Mouse (Mus musculus) adrenal gland, postnatal 0 days (tissue): ENCODE data around the gene Vmn1r83. TPM values are rescaled to one million over a fixed set of nuclear protein-coding genes. Genes with fewer than 3 reads are reported as not detected.

Experiments
- microRNA-seq: library from miRNA; unstranded; fragments of <30 nt; microRNA quantifications from one replicate; pipeline ENCODE4, GENCODE M21; 2016; ENCODE audit warnings: borderline replicate concordance; ENCODE audit not compliant: insufficient number of aligned reads
- polyA plus RNA-seq: library from polyadenylated mRNA; unstranded; fragments of >200 nt; fragmentation: Nextera tagmentation; extraction: Ambion mirVana; gene quantifications from 2 replicates; pipeline ENCODE4 v1.2.1, GENCODE M21; 2015

The Vmn1r83 gene
- not detected in 2 replicates for polyA plus RNA-seq

GRCm38 (mm10) chr7:12329381-12329780, at the start of gene Vmn1r83:
Gene Vmn1r83, minus strand, starts transcription at chr7:12329481.

GRCm38 (mm10) chr7:12369173-12369572, 39.9 kb upstream of the Vmn1r83 start, which contains the start of gene Vmn1r84:
Gene Vmn1r84, minus strand, starts transcription at chr7:12369273.

GRCm38 (mm10) chr7:12300130-12300529, 29.2 kb downstream of the Vmn1r83 start, which contains the start of gene Vmn1r82:
Gene Vmn1r82, plus strand, starts transcription at chr7:12300430.

Small RNAs within 50 kb of the gene (microRNA-seq; reads per million reads assigned to microRNA genes)
- gene Gm23521 = not detected

Other genes starting within 250 kb of the Vmn1r83 start
- gene Vmn1r78, start 179.2 kb downstream of the Vmn1r83 start, polyA plus RNA-seq = not detected in 2 replicates
- gene Vmn1r79, start 158.2 kb downstream of the Vmn1r83 start, polyA plus RNA-seq = not detected in 2 replicates
- not detected in 2 replicates for gene Vmn1r80, start 140.2 kb downstream of the Vmn1r83 start, polyA plus RNA-seq
- not detected in 2 replicates for gene Vmn1r81, start 61.2 kb downstream of the Vmn1r83 start, polyA plus RNA-seq
- gene Vmn1r82, start 29.1 kb downstream of the Vmn1r83 start, polyA plus RNA-seq = not detected in 2 replicates
- not detected in 2 replicates for gene Vmn1r84, start 39.8 kb upstream of the Vmn1r83 start, polyA plus RNA-seq
- gene Zfp551, start 93.3 kb upstream of the Vmn1r83 start, polyA plus RNA-seq = 4.2 and 5.2 TPM in 2 replicates
- gene Zfp606, start 148.8 kb upstream of the Vmn1r83 start, polyA plus RNA-seq = 14.4 and 14.5 TPM in 2 replicates
- gene 2900092C05Rik, start 183.0 kb upstream of the Vmn1r83 start, polyA plus RNA-seq = not detected in 2 replicates